Mouse (Mus musculus) midbrain, embryonic 12.5 days (tissue): ENCODE data around the gene Igf1r. TPM values are rescaled to one million over a fixed set of nuclear protein-coding genes. Genes with fewer than 3 reads are reported as not detected.

ENCODE experiments used
- ATAC-seq: fragments of 200-750 bp; cut with Nextera tagmentation; 2 replicates; pipeline ENCODE4 v1.8.0; 2017; ENCODE audit warnings: low read depth, moderate TSS enrichment, moderate library complexity; ENCODE audit not compliant: low FRiP score
- H3K27ac ChIP-seq: fragments of 300-500 bp; sonication (generic); replicated peaks from 2 replicates; pipeline ENCODE4 v1.5.1; 2016; ENCODE audit warnings: mild to moderate bottlenecking
- H3K27me3 ChIP-seq: fragments of 300-500 bp; sonication (generic); 2 replicates; pipeline ENCODE4 v1.6.1; 2016; ENCODE audit warnings: mild to moderate bottlenecking
- H3K36me3 ChIP-seq: fragments of 300-500 bp; sonication (generic); 2 replicates; pipeline ENCODE4 v1.6.1; 2016
- H3K4me1 ChIP-seq: fragments of 300-500 bp; sonication (generic); 2 replicates; pipeline ENCODE4 v1.6.1; 2016
- H3K4me2 ChIP-seq: fragments of 300-500 bp; sonication (generic); replicated peaks from 2 replicates; pipeline ENCODE4 v1.6.1; 2016; ENCODE audit warnings: mild to moderate bottlenecking, moderate library complexity
- H3K4me3 ChIP-seq: fragments of 300-500 bp; sonication (generic); 2 replicates; pipeline ENCODE4 v1.5.1; 2016; ENCODE audit warnings: mild to moderate bottlenecking
- H3K9ac ChIP-seq: fragments of 300-500 bp; sonication (generic); replicated peaks from 2 replicates; pipeline ENCODE4 v1.6.1; 2016; ENCODE audit warnings: mild to moderate bottlenecking, moderate library complexity
- H3K9me3 ChIP-seq: fragments of 300-500 bp; sonication (generic); 2 replicates; pipeline ENCODE4 v1.6.1; 2016; ENCODE audit warnings: mild to moderate bottlenecking
- WGBS: fragments of 180-500 bp; shearing (Covaris S2); methylation state at CpG from one replicate; pipeline ENCODE4 v1.1.7; 2016; 5-methylcytosine and 5-hydroxymethylcytosine counted together
- polyA plus RNA-seq: library from polyadenylated mRNA; unstranded; fragments of >200 nt; fragmentation: Nextera tagmentation; extraction: Ambion mirVana; gene quantifications from 2 replicates; pipeline ENCODE4 v1.2.1, GENCODE M21; 2016

Gene Igf1r
- polyA plus RNA-seq, 1 experiment from 2014 or later = 37.6 TPM

DNA sequence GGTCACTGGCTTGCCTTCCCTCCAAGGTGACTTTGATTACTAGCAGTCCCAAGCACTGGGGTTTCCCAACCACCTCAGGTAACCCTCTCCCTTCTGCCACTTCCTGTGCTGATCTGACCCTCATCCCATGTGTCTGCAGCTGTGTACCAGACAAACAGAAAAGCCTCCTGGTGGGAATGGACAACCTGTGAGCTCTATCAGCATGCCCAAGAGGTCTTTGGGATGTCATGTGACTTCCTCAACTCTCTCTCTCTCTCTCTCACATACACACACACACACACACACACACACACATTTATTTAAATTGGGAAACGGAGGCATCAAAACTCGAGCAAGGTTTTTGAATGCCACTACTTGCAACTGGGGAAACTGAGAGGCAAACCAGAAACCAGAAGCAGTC, 305.1 kb downstream of the Igf1r start:
- WGBS = 61% methylated on average over 2 of the region's 2 CpGs
- no peak for ATAC-seq
- no peaks in the 10 kb centered on the region for H3K27me3 ChIP-seq

DNA sequence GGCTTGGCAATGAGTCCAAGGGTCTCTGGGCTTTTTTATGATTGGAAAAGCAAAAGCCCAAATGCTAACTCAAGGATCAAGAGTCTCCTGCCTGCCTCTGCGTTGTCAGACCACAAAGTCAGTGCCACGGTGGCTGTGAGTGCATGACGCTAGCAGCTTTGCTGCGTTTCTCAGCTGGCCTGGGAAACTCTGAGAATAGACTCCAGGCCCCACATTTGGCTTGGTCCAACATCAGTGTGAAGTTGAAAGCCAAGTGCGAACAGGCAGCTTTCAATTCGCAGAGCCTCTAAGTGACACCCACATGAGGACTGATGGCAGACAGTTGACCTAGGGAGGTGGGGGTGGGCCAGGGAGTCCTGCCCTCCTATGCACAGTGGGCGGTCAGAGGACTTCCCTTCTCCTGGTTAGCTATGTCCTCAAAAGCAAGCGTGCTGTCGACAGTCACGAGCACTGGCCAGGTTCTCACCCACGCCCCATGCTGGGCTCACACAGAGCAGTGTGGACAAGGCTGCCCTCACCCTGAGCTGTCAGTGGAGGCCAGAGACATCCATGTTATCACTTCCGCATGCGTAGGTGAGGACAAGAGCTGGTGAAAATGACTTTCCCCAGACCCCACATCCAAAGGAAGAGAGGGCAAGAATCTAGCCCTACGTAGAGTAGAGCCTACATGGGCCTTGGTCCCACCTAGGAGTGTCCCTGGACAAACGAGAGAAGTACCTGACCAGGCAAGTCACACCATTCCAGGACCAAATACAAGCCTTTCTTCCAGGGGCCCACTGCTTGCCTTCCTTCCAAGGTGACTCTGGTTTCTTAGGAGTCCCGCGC, 305.9 kb downstream of the Igf1r start:
- no peak overlapping the region for H3K27ac ChIP-seq
- WGBS = 84% methylated on average over 17 of the region's 17 CpGs
- H3K4me2 ChIP-seq = no peak overlapping the region
- no peaks in the 10 kb centered on the region; the same call in 1 of the 2 replicates for H3K9me3 ChIP-seq
- no peaks in the 10 kb centered on the region for H3K4me1 ChIP-seq
- H3K27me3 ChIP-seq = peaks cover 3% of the 10 kb centered on the region
- no peak for ATAC-seq
- no peaks in the 10 kb centered on the region for H3K36me3 ChIP-seq
- no peak overlapping the region for H3K4me3 ChIP-seq
- H3K9ac ChIP-seq = no peak overlapping the region

More for the DNA sequence above, 305.1 kb downstream of the Igf1r start:
- H3K4me3 ChIP-seq = no peak overlapping the region
- no peaks in the 10 kb centered on the region for H3K4me1 ChIP-seq
- no peak overlapping the region for H3K27ac ChIP-seq
- H3K9ac ChIP-seq = no peak overlapping the region
- no peaks in the 10 kb centered on the region for H3K36me3 ChIP-seq
- H3K4me2 ChIP-seq = no peak overlapping the region
- no peaks in the 10 kb centered on the region; the same call in 1 of the 2 replicates for H3K9me3 ChIP-seq

DNA sequence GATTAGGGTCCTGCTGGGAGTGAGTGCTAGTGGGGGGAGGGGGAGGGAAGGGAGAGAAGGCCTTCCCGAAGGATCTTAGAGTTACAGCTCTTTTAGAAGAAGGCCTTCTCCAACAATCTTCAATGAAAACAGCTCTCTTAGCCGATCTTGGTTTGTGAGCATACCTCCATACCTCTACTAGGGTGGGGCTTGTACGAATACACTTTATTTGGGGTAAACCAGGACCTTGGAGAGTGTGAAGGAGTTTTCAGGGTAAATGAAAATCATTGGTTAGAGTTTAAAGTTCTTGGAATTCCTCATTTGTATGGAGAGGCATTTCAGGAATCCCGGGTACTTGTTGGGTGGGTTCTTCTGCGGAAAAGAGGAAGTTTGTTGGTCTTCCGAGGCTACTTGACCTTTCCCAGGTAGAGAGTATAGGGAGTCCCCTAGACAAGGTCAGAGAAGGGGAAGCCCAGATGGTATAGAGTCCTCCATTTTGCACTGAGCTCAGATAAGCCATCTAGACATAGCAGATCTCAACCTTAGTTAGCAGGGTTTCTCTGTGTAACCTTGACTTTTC, 307.0 kb downstream of the Igf1r start:
- Histone ChIP-seq H3K27ac (no peak overlapping the region), H3K4me1 (peaks cover 7% of the 10 kb centered on the region; the same call in 1 of the 2 replicates), H3K36me3 (no peaks in the 10 kb centered on the region), H3K9me3 (no peaks in the 10 kb centered on the region; the same call in 1 of the 2 replicates), H3K9ac (no peak overlapping the region), H3K4me2 (no peak overlapping the region), H3K27me3 (peaks cover 13% of the 10 kb centered on the region), H3K4me3 (no peak overlapping the region)
- WGBS = 78% methylated on average over 6 of the region's 6 CpGs
- ATAC-seq = no peak

- Histone ChIP-seq H3K4me1 (peaks cover 10% of the 10 kb centered on the region; the same call in 1 of the 2 replicates), H3K9ac (no peak overlapping the region), H3K36me3 (no peaks in the 10 kb centered on the region), H3K27ac (no peak overlapping the region), H3K4me2 (no peak overlapping the region), H3K4me3 (no peak overlapping the region), H3K9me3 (no peaks in the 10 kb centered on the region; the same call in 1 of the 2 replicates), H3K27me3 (peaks cover 23% of the 10 kb centered on the region)
- ATAC-seq = no peak
- 76% methylated on average over 8 of the region's 8 CpGs for WGBS
These were observed 310.1 kb downstream of the Igf1r start for GRCm38 (mm10) chr7:68262612-68263200.

DNA sequence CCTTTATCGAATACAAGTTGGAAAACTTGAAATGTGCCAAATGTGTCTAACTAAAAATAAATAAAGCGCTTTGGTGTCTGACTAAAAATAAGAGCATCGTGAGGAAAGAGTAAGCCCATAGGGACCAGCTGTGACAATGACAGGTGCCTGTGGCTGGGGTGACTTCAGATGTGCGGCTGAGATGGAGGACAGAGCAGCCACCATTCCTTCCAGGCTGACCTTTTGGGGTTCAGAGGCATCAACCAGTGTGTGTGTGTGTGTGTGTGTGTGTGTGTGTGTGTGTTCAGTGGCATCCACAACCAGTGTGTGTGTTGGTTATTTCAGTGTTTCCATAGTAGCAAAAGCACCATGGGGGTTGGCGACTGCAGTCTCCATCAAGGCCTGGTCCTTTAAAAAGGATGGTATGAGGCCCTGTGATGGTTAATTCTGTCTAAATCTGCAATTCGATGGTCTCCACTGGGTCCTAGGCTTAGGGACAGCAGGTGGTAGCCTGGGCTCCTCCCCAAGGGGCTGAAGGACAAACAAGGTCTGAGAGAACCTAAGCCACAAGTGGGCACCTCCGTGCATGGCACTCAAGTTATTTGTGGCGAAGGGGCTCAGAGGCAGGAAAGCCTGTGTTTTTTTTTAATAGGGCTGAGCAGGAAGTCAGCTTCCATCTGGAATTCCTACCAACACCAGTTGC, 310.9 kb downstream of the Igf1r start:
- no peak overlapping the region for H3K9ac ChIP-seq
- peak overlapping the region; percentile 25 for H3K4me3 ChIP-seq
- 0 out of 2 replicates have a peak, but pooled peaks have one; percentile 12 for ATAC-seq
- H3K9me3 ChIP-seq = no peaks in the 10 kb centered on the region; the same call in 1 of the 2 replicates
- H3K4me2 ChIP-seq = peak overlapping the region; percentile 49
- H3K27me3 ChIP-seq = peaks cover 23% of the 10 kb centered on the region
- 51% methylated on average over 8 of the region's 8 CpGs for WGBS
- H3K4me1 ChIP-seq = peaks cover 10% of the 10 kb centered on the region; the same call in 1 of the 2 replicates
- H3K27ac ChIP-seq = no peak overlapping the region
- no peaks in the 10 kb centered on the region for H3K36me3 ChIP-seq

DNA sequence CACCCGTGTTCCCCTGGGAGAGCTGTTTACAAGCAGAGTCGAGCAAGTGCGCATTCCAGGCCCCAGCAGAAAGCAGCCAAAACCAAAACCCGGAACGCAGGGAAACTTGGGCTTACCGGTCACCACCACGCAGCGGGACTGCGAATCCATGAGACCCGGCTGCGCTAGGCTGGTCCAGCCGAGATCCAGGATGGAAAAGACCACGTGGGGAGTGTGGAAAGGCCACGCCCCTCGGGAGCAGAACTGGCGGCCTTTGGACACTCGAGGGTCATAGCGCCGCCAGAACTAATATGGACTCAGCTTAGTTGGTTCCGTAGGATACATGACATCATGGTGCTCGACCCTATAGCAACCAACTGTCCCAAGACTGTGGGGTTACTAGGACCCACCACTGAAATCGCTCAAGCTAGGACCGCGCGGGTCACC, 311.4 kb downstream of the Igf1r start, which contains the start of gene Pgpep1l:
Gene Pgpep1l, minus strand, starts transcription at position 206 of the 426 bp plus-strand sequence.
- no peak within 1 kb of the TSS for H3K27ac ChIP-seq
- peak within 1 kb of the TSS; percentile 25 for H3K4me3 ChIP-seq
- H3K4me1 ChIP-seq = peaks cover 10% of the 10 kb centered on the region; the same call in 1 of the 2 replicates
- peak within 1 kb of the TSS; percentile 49 for H3K4me2 ChIP-seq
- peaks cover 23% of the 10 kb centered on the region for H3K27me3 ChIP-seq
- no peaks in the 10 kb centered on the region for H3K36me3 ChIP-seq
- no peaks in the 10 kb centered on the region; the same call in 1 of the 2 replicates for H3K9me3 ChIP-seq
- 7% methylated on average over 25 of the region's 25 CpGs for WGBS
- H3K9ac ChIP-seq = no peak within 1 kb of the TSS
- ATAC-seq = peak; percentile 60; the same call in 1 of the 2 replicates

DNA sequence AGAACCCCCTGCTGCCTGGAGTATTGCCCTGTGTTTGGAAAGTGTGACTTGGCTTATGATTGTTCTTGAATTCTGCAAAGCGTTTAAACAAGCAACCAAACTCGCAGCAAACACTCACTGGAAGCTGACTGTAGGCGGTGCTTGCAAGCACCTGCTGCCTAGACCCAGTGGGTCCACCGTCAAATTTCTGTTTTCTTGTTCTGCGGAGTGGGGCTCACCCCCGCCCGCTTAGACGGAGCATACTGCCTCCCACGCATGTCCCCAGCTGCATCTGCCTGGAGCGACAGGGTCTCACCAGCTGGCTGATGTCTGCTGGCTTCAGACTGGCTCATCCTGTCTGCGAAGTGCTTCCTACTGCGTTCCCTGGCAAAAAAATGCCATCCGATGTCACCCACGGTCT, 311.9 kb downstream of the Igf1r start:
- no peak for ATAC-seq
- Histone ChIP-seq H3K36me3 (no peaks in the 10 kb centered on the region), H3K9me3 (no peaks in the 10 kb centered on the region; the same call in 1 of the 2 replicates), H3K4me3 (no peak overlapping the region), H3K9ac (no peak overlapping the region), H3K4me2 (peak overlapping the region; percentile 49), H3K27me3 (peaks cover 23% of the 10 kb centered on the region), H3K27ac (no peak overlapping the region), H3K4me1 (peaks cover 10% of the 10 kb centered on the region; the same call in 1 of the 2 replicates)
- 32% methylated on average over 14 of the region's 14 CpGs for WGBS

- Histone ChIP-seq H3K27ac (no peak overlapping the region), H3K4me2 (no peak overlapping the region), H3K4me1 (peaks cover 10% of the 10 kb centered on the region; the same call in 1 of the 2 replicates), H3K9ac (no peak overlapping the region), H3K4me3 (no peak overlapping the region), H3K36me3 (no peaks in the 10 kb centered on the region), H3K27me3 (peaks cover 23% of the 10 kb centered on the region), H3K9me3 (no peaks in the 10 kb centered on the region; the same call in 1 of the 2 replicates)
- ATAC-seq = no peak
- WGBS = 27% methylated on average over 7 of the region's 7 CpGs
These were observed 312.8 kb downstream of the Igf1r start for GRCm38 (mm10) chr7:68265391-68265790.

GRCm38 (mm10) chr7:68266691-68267090, 314.1 kb downstream of the Igf1r start:
- Histone ChIP-seq H3K9me3 (no peaks in the 10 kb centered on the region), H3K9ac (no peak overlapping the region), H3K4me3 (no peak overlapping the region), H3K4me1 (peaks cover 10% of the 10 kb centered on the region; the same call in 1 of the 2 replicates), H3K36me3 (no peaks in the 10 kb centered on the region), H3K27ac (no peak overlapping the region), H3K27me3 (peaks cover 23% of the 10 kb centered on the region), H3K4me2 (no peak overlapping the region)
- no peak for ATAC-seq
- WGBS = 46% methylated on average over 6 of the region's 6 CpGs

GRCm38 (mm10) chr7:68270551-68270950, 317.9 kb downstream of the Igf1r start:
- H3K4me1 ChIP-seq = peaks cover under 1% of the 10 kb centered on the region; the same call in 1 of the 2 replicates
- H3K4me3 ChIP-seq = no peak overlapping the region
- peaks cover 9% of the 10 kb centered on the region; the same call in 1 of the 2 replicates for H3K27me3 ChIP-seq
- no peak for ATAC-seq
- H3K9ac ChIP-seq = no peak overlapping the region
- H3K36me3 ChIP-seq = no peaks in the 10 kb centered on the region
- H3K27ac ChIP-seq = no peak overlapping the region
- no peaks in the 10 kb centered on the region for H3K9me3 ChIP-seq
- 78% methylated on average over 4 of the region's 4 CpGs for WGBS
- no peak overlapping the region for H3K4me2 ChIP-seq

- Histone ChIP-seq H3K27me3 (peaks cover 14% of the 10 kb centered on the region), H3K9me3 (no peaks in the 10 kb centered on the region), H3K4me1 (peaks cover 9% of the 10 kb centered on the region), H3K9ac (no peak overlapping the region), H3K4me2 (no peak overlapping the region), H3K4me3 (no peak overlapping the region), H3K27ac (no peak overlapping the region), H3K36me3 (no peaks in the 10 kb centered on the region)
- 89% methylated on average over 6 of the region's 6 CpGs for WGBS
- no peak for ATAC-seq
These were observed 319.2 kb downstream of the Igf1r start for GRCm38 (mm10) chr7:68271816-68272215.
